8 mouse cellular contexts compared by ENCODE assay signal in the genomic region with DNA sequence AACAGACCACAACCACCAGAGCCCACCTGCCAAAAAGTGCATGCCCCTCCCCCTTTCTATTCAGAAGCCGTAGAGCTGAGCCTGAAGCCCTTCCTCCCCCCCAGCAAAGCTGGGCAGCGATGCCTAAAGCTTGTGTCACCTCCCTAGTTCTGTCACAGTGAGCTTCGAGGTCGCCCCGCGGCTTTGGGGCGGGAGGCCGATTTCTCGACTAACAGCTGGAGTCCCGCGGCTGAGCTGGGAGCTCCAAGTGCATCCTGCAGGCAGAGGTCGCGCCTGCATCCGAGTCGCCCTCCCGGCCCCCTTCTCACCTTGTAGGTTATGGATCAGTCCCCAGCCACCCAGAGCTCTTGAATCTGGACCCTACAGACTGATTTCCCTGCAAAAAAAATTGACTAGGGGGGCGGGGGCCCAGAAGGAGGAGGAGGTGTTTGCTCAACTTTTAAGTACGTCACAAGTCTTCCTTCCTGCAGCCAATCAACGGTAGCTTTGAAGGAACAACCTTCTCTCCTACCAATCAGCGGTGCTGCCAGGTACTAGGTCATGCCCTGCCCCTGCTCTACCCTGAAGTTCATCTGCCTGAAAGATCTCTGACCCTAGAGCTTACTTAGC. TPM values are rescaled to one million over a fixed set of nuclear protein-coding genes. Genes with fewer than 3 reads are reported as not detected.
DNase-seq lines count a peak whose midpoint lies in the region; ATAC-seq and TF ChIP-seq lines count a peak whose summit lies in the region.

Gene Aass (minus strand): TSS at position 414 of the 609 bp plus-strand sequence.

- no peak for TF ChIP-seq EP300 in ES-Bruce4 (IDR thresholded peaks at IDR 0.05; ENCODE audit: insufficient read depth, low read depth, low read length)

- H3K36me3 ChIP-seq in ES-Bruce4 (ENCODE audit: control insufficient read depth, insufficient read depth, low read length, poor library complexity, severe bottlenecking), result no peaks in the 10 kb centered on the region
- H3K36me3 ChIP-seq in hindbrain, postnatal 0 days (ENCODE audit: insufficient read depth, low read length), result no peaks in the 10 kb centered on the region
- H3K36me3 ChIP-seq in limb, embryonic 10.5 days, result no peaks in the 10 kb centered on the region
- H3K36me3 ChIP-seq in midbrain, embryonic 11.5 days (ENCODE audit: control insufficient read depth, insufficient read depth, low read length), result no peaks in the 10 kb centered on the region

- H3K4me1 ChIP-seq in ES-Bruce4 (ENCODE audit: control insufficient read depth, insufficient read depth, low read length), result no peaks in the 10 kb centered on the region
- peaks cover 2% of the 10 kb centered on the region; the same call in 1 of the 2 replicates for H3K4me1 ChIP-seq in hindbrain, postnatal 0 days (ENCODE audit: insufficient read depth, low read length)
- peaks cover 24% of the 10 kb centered on the region; the same call in 1 of the 2 replicates for H3K4me1 ChIP-seq in limb, embryonic 10.5 days
- peaks cover 2% of the 10 kb centered on the region; the same call in 1 of the 2 replicates for H3K4me1 ChIP-seq in midbrain, embryonic 11.5 days (ENCODE audit: control insufficient read depth, insufficient read depth, low read length)

- peak; percentile 89 for ATAC-seq in hindbrain, postnatal 0 days
- peak; percentile 93 for ATAC-seq in midbrain, embryonic 11.5 days (ENCODE audit: low FRiP score)

- H3K9me3 ChIP-seq in ES-Bruce4 (replicated peaks; ENCODE audit: control insufficient read depth, insufficient read depth, low read length, poor library complexity, severe bottlenecking), result no peaks in the 10 kb centered on the region
- H3K9me3 ChIP-seq in hindbrain, postnatal 0 days (ENCODE audit: low read length), result no peaks in the 10 kb centered on the region
- no peaks in the 10 kb centered on the region for H3K9me3 ChIP-seq in limb, embryonic 10.5 days (replicated peaks)
- no peaks in the 10 kb centered on the region for H3K9me3 ChIP-seq in midbrain, embryonic 11.5 days (ENCODE audit: control insufficient read depth, low read length)

- no peak within 1 kb of the TSS for H3K9ac ChIP-seq in ES-Bruce4 (ENCODE audit: low read depth, poor library complexity, severe bottlenecking)
- H3K9ac ChIP-seq in hindbrain, postnatal 0 days (replicated peaks; ENCODE audit: low read length), result peak within 1 kb of the TSS; percentile 45
- H3K9ac ChIP-seq in midbrain, embryonic 11.5 days (ENCODE audit: low read length), result peak within 1 kb of the TSS; percentile 44

- WGBS in hindbrain, postnatal 0 days, result 1% methylated on average over 20 of the region's 20 CpGs
- under 1% methylated on average over 20 of the region's 20 CpGs for WGBS in limb, embryonic 10.5 days
- 1% methylated on average over 20 of the region's 20 CpGs for WGBS in midbrain, embryonic 11.5 days

- intact Hi-C loops in gastrocnemius, adult 2 months (cut with DNase I), result no loop called here

- no peak for TF ChIP-seq POLR2A in ES-Bruce4 (IDR thresholded peaks at IDR 0.05; ENCODE audit: insufficient read depth, low read length)

- no peak for TF ChIP-seq CTCF in ES-Bruce4 (IDR thresholded peaks at IDR 0.05; ENCODE audit: low read depth, low read length)
- TF ChIP-seq CTCF in gastrocnemius, adult 2 months (IDR thresholded peaks at IDR 0.05), result no peak
- no peak for TF ChIP-seq CTCF in hindbrain, postnatal 0 days (IDR thresholded peaks at IDR 0.05; ENCODE audit: low read depth)

- peak within 1 kb of the TSS; percentile 88 for H3K4me2 ChIP-seq in hindbrain, postnatal 0 days (ENCODE audit: low read depth, low read length)
- peak within 1 kb of the TSS; percentile 70 for H3K4me2 ChIP-seq in midbrain, embryonic 11.5 days

- H3K27me3 ChIP-seq in ES-Bruce4 (ENCODE audit: control insufficient read depth, insufficient read depth, low read length, poor library complexity, severe bottlenecking), result no peaks in the 10 kb centered on the region
- 0 out of 2 replicates have a peak, but pooled peaks cover 5% of the 10 kb centered on the region for H3K27me3 ChIP-seq in hindbrain, postnatal 0 days (ENCODE audit: insufficient read depth, low read length)
- peaks cover 7% of the 10 kb centered on the region; the same call in 1 of the 2 replicates for H3K27me3 ChIP-seq in limb, embryonic 10.5 days (ENCODE audit: low read depth, poor library complexity, severe bottlenecking)
- H3K27me3 ChIP-seq in midbrain, embryonic 11.5 days (ENCODE audit: control insufficient read depth, insufficient read depth, low read length), result no peaks in the 10 kb centered on the region

- peak within 1 kb of the TSS; percentile 55 for H3K4me3 ChIP-seq in ES-Bruce4 (ENCODE audit: low read depth, low read length)
- H3K4me3 ChIP-seq in gastrocnemius, adult 2 months, result peak within 1 kb of the TSS; percentile 66
- H3K4me3 ChIP-seq in hindbrain, postnatal 0 days (ENCODE audit: low read length), result peak within 1 kb of the TSS; percentile 43
- peak within 1 kb of the TSS; percentile 60 for H3K4me3 ChIP-seq in limb, embryonic 10.5 days
- peak within 1 kb of the TSS; percentile 39 for H3K4me3 ChIP-seq in midbrain, embryonic 11.5 days (ENCODE audit: low read depth, low read length)

- peak; percentile 53 to 70 for DNase-seq in adrenal gland, postnatal 36 days
- DNase-seq in gastrocnemius, adult 2 months, result peak; percentile 26
- DNase-seq in hindbrain, postnatal 0 days (ENCODE audit: low spot score), result peak; percentile 31
- DNase-seq in limb, embryonic 10.5 days (ENCODE audit: low spot score), result peak; percentile 64
- DNase-seq in midbrain, embryonic 11.5 days (ENCODE audit: low spot score, missing footprints), result peak; percentile 94
- peak; percentile 59 for DNase-seq in testis, postnatal 10 days (ENCODE audit: low spot score)
- DNase-seq in spleen, postnatal 4 days (ENCODE audit: low spot score in 2 of 2), result no peak

- H3K27ac ChIP-seq in ES-Bruce4 (ENCODE audit: insufficient read depth, low read length), result no peak within 1 kb of the TSS
- H3K27ac ChIP-seq in gastrocnemius, adult 2 months, result no peak within 1 kb of the TSS
- no peak within 1 kb of the TSS for H3K27ac ChIP-seq in hindbrain, postnatal 0 days
- peak within 1 kb of the TSS; percentile 72 for H3K27ac ChIP-seq in limb, embryonic 10.5 days
- H3K27ac ChIP-seq in midbrain, embryonic 11.5 days (ENCODE audit: low read depth, low read length), result no peak within 1 kb of the TSS

RNA-seq across cellular contexts. Expression of gene Aass, which starts in this region (rescaled TPM):
- polyA plus RNA-seq in ES-Bruce4 (2011; ENCODE audit: insufficient read depth, insufficient read length, low read depth, missing spikeins), result 1.4 and 3.5 TPM in 2 replicates
- total RNA-seq in adrenal gland, postnatal 36 days (2021), result 1 to 10 TPM in 1 of 2 experiments, under 1 TPM in 1; 0.30 to 4.1 TPM
- total RNA-seq in gastrocnemius, adult 2 months (2021), result under 1 TPM; 0.28 to 0.73 TPM
- 0.52 and 0.54 TPM in 2 replicates for total RNA-seq in hindbrain, postnatal 0 days (2014; rRNA removed)
- 0.59 and 0.61 TPM in 2 replicates for polyA plus RNA-seq in hindbrain, postnatal 0 days (2015; fragmentation: Nextera tagmentation; extraction: Ambion mirVana)
- polyA plus RNA-seq in limb, embryonic 10.5 days (2016; fragmentation: Nextera tagmentation; extraction: Ambion mirVana), result 4.0 and 7.5 TPM in 2 replicates
- polyA plus RNA-seq in midbrain, embryonic 11.5 days (2014; fragmentation: Nextera tagmentation; extraction: Ambion mirVana), result 1.0 TPM in 2 replicates

Comparison
In these comparisons a context has a peak if more than half of its experiments do, and no peak if none do; other contexts are left out.
1. Peak in DNase-seq and H3K4me3 ChIP-seq in gastrocnemius, adult 2 months; RNA of the gene not detected or under 1 TPM.
2. Peak in DNase-seq, ATAC-seq, H3K4me3 ChIP-seq, H3K9ac ChIP-seq and H3K4me2 ChIP-seq in hindbrain, postnatal 0 days; RNA of the gene not detected or under 1 TPM.
3. DNase-seq: peak in adrenal gland, postnatal 36 days (2 of 2), limb, embryonic 10.5 days (single experiment), midbrain, embryonic 11.5 days (single experiment) and testis, postnatal 10 days (single experiment); none in spleen, postnatal 4 days (0 of 2).
4. Peak in every context shown above with its lines, with median percentiles within 50 percentile points of each other: H3K4me3 ChIP-seq.